Mouse (Mus musculus) gastrocnemius, postnatal 10 days (tissue): ENCODE data around the gene Gpx7. TPM values are rescaled to one million over a fixed set of nuclear protein-coding genes. Genes with fewer than 3 reads are reported as not detected.
"Not testable (repeated sequence)": the region's sequence is repeated elsewhere in the genome, so short reads cannot be mapped to it uniquely, and the experiment has no call there.

Source experiments
- DNase-seq: peaks from one replicate; pipeline ENCODE4 v3.0.0; 2021; ENCODE audit warnings: mixed read lengths
- total RNA-seq, 2 experiments: library from RNA; stranded (reverse); gene quantifications; 2 replicates each; pipeline ENCODE4 v1.2.3; 2021

Gpx7 gene
- total RNA-seq, 2 experiments from 2014 or later: 20.7 to 29.0 TPM

- DNase-seq: no peak
These were observed 15.6 kb downstream of the Gpx7 start for GRCm38 (mm10) chr4:108391124-108391523.

GRCm38 (mm10) chr4:108388741-108389140 is 18.0 kb downstream of the Gpx7 start:
- DNase-seq: no peak

- peak; percentile 72 for DNase-seq
These were observed 19.0 kb downstream of the Gpx7 start for GRCm38 (mm10) chr4:108387681-108388253.

- no peak for DNase-seq
These were observed 19.7 kb downstream of the Gpx7 start for GRCm38 (mm10) chr4:108387106-108387505.

GRCm38 (mm10) chr4:108386087-108386486 is 20.7 kb downstream of the Gpx7 start:
- no peak for DNase-seq

- no peak for DNase-seq
These were observed 23.5 kb downstream of the Gpx7 start, which contains the start of gene Shisal2a for GRCm38 (mm10) chr4:108383183-108383714. TSS of gene Shisal2a (minus strand) at chr4:108383349.

GRCm38 (mm10) chr4:108380146-108380545 is 26.6 kb downstream of the Gpx7 start:
- DNase-seq: no peak

- DNase-seq: no peak
These were observed 27.3 kb downstream of the Gpx7 start for GRCm38 (mm10) chr4:108379476-108379875.

GRCm38 (mm10) chr4:108372166-108372565 is 34.6 kb downstream of the Gpx7 start:
- no peak for DNase-seq

GRCm38 (mm10) chr4:108371421-108371820 is 35.3 kb downstream of the Gpx7 start:
- DNase-seq: no peak

- no peak for DNase-seq
These were observed 36.4 kb downstream of the Gpx7 start for GRCm38 (mm10) chr4:108370409-108370808.

- no peak for DNase-seq
These were observed 37.5 kb downstream of the Gpx7 start for GRCm38 (mm10) chr4:108369254-108369653.

- no peak for DNase-seq
These were observed 42.7 kb downstream of the Gpx7 start for GRCm38 (mm10) chr4:108364111-108364476.

- no peak for DNase-seq
These were observed 43.2 kb downstream of the Gpx7 start for GRCm38 (mm10) chr4:108363355-108364110.

- DNase-seq: no peak
These were observed 44.2 kb downstream of the Gpx7 start for GRCm38 (mm10) chr4:108362321-108363261.

- peak; percentile 32 for DNase-seq
These were observed 46.4 kb downstream of the Gpx7 start for GRCm38 (mm10) chr4:108360136-108361055.

GRCm38 (mm10) chr4:108358498-108358897 is 48.3 kb downstream of the Gpx7 start:
- DNase-seq: no peak

GRCm38 (mm10) chr4:108357458-108357857 is 49.3 kb downstream of the Gpx7 start:
- no peak for DNase-seq

GRCm38 (mm10) chr4:108353591-108353990 is 53.2 kb downstream of the Gpx7 start:
- DNase-seq: not testable (repeated sequence)

- no peak for DNase-seq
These were observed 55.9 kb downstream of the Gpx7 start for GRCm38 (mm10) chr4:108350819-108351218.
